Mouse (Mus musculus) gastrocnemius, adult 8-10 months (tissue): ENCODE results near the gene Slc35g1. TPM values are rescaled to one million over a fixed set of nuclear protein-coding genes. Genes with fewer than 3 reads are reported as not detected.
A peak's percentile ranks its signal among the peaks of the same experiment; 100 is the strongest.
"Not testable (repeated sequence)": the region's sequence is repeated elsewhere in the genome, so short reads cannot be mapped to it uniquely, and the experiment has no call there.

Source experiments
- DNase-seq, 2 experiments: peaks; one replicate each; pipeline ENCODE4 v3.0.0; 2022; ENCODE audit warnings: low spot score in 2 of 2
- total RNA-seq, 4 experiments: library from RNA; stranded (reverse); gene quantifications; 2 replicates each; pipeline ENCODE4 v1.2.4; 2022

The Slc35g1 gene
- 1 to 10 TPM; 1.8 to 2.3 (median 1.9) TPM for total RNA-seq

DNA sequence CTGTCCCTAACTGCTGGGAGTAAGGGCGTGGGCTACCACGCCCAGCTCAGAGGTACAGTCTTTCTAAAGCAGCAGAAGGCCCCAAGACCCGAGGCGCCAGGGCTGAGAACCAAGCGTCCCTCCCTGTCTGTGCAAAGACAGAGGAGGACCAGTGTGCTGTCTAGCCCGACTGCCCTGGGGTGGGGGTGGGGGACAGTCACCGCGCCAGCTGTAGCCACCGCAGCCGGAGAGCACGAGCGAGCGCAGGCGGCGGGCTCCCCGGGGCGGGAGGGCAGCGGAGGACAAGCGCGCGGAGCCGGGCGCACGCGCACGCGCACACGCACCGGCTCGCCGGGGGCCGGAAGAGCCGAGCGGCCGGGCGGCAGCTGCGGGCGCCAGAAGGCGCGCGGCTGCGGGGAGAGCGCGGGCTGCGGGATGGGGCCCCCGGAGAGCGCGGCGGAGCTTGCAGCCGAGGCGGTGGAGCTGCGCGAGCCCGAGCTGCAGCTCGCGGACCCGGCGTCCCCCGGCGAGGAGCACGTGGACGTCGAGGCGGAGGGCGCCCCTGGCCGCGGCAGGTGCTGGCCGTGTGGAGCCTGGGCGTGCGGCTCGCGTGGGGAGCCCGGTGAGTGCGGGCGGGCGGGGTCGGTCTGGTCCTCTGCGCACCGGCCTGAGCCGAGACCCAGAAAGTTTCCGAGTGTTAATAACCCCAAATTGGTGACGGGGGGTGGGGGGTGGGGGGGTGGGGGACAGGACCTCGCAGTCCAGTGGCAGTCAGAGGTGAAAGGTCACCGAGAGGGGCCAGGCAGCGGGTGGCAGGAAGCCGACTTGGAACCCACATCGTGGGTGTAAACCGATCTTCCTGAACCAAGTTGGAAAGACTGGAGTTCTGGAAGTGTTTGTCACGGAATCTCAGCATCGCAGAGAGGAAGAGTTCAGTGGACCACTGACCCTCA is at the start of gene Slc35g1:
Gene Slc35g1 (plus strand): TSS at position 280 of the 932 bp plus-strand sequence.
- peak; percentile 16 to 44 for DNase-seq

DNA sequence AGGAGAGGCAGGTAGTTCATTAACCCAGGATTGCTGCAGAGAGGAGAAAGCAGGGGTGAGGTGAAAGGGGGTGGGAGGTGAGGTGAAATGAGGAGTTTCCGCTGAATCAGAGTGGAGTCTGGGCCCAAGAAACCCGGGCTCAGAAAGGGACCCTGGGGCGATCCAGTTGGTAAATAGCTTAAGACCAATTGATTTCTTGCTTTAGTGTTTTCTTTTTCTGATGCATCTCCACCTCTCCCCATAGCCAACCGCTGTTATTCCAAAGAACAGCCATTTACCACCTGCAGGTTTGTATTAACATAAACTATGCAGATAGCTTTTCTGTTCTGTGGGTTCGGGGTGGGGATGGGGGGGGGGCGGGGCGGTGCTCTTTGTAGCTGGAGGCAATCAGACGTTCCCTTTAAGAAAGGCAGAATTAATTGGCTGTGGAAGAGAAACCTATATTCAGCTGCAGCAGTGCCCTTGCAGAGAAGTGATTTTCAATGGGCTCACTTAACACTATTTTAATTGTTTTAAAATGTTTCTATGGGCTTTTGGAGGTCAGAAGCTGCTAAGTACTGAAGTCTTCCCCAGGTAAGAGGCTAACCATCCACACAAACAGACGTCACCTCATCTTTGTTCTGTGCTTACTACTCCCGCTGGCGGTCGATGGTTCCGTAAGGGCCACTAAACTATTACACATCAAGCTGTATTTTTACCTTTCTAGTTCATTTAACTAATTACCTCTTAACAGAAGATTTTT is 47.3 kb upstream of the Slc35g1 start:
- no peak for DNase-seq

DNA sequence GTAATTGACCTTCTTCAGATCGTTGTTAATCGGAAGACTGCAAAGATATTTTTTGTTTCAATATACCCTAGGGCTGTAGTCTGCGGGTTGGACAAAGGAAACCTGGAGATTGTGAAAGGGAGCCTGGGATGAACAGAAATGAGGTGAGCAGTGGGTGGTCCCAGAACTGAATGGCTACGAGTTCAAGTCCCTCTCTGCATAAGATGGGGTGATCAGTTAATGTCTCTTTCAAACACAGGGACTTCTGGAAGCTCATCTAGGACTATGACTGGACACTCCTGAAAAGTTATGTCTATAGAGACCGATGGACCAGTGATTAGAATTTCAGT is 46.8 kb upstream of the Slc35g1 start:
- no peak for DNase-seq

DNA sequence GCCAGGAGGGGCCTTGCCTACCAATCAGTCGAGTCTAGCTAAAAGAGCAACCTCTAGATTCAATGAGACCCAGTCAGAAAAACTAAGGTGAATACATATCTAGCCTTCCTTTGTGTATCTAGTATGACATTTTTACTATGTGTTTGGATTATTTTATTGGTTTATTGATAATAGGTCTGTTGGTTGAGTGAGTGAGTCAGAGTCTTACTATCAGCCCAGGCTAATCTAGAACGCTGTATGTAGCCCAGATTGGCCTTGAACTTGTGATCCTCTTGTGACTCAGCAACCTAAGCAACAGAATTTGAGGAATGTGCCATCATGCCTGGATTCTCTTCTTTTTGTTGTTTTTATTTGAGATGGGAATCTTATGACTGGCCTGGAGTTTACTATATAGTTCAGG is 44.6 kb upstream of the Slc35g1 start:
- no peak for DNase-seq

DNA sequence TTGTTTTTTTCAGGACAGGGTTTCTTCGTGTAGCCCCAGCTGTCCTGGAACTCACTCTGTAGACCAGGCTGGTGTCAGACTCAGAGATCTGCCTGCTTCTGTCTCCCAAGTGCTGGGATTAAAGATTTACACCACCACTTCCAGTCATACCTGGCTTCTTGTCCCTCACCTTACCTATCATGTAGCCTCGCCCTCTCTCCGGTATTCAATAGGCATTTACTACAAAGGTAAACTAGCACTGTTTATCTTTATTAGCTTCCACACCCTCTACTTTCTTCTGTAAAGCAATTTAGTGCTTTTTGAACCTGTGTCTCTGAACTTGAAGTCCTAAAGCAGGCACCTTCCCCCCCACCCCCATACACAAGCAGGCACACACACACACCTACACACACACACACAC is 44.1 kb upstream of the Slc35g1 start:
- DNase-seq: no peak

DNA sequence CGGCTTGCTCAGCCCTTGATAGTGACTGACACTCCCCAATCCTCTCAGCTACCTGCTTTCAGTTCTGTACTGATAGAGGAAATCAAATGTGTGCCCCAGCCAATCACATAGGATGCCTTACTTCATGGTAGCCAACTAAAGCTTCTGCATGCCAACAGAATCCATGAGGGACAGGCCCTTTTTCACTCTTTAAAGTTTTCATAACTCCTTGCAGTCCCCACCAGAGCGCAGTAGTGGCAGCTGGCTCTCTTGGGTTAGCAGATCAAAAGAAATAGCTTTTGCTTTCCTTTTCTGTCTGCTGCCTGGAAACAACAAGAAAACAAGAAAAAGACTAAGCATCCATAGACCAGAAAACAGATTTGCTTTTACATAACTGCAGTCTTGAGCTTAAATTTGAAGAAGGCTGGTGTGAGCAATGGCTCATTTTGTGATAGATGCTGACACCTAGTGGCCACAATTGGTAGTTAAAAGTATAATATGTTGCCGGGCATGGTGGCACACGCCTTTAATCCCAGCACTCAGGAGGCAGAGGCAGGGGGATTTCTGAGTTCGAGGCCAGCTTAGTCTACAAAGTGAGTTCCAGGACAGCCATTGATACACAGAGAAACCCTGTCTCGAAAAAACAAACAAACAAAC is 43.2 kb upstream of the Slc35g1 start:
- no peak for DNase-seq

DNA sequence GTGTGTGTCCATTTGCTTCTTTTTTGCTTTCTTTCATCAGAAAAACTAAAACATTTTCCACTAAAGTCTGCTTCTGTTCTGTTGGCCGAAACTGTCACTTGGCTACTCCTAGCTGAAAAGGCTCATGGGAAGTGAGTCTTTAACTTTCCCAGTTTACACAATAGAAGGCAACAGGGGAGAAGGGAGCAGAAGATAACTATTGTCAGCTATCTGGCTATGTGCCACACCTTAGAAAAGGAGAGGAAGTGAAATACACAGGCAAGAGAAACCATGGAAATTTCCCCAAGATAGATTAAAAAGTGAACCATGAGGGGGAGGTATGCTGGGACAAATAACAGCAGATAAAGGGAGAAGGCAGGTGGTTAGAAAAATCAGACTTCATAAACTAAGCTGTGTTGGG is 41.5 kb upstream of the Slc35g1 start:
- no peak for DNase-seq

DNA sequence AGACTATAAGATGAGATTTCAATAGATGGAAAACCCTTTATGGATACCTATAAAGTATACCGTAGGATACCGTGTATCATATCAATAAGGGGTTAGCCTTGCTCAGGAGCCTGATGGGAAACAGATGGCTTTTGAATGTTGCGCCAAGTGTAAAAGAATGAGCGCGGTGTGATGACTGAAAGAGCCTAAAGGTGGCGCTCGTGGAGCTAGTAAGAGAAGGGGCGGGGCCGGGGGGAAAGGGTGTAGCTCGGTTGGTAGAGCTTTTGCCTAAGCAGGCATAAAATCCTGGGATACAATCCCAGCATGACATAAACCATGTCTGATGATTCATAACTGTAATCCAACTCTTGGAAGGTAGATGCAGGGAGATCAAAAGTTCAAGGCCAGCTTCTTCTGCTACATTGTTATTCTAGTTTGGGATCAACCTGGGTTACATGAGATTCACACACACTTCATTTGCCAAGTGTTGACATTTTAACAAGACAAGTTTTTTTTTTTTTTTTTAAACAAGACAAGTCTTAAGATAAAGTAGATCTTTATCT is 40.9 kb upstream of the Slc35g1 start:
- DNase-seq: no peak

DNA sequence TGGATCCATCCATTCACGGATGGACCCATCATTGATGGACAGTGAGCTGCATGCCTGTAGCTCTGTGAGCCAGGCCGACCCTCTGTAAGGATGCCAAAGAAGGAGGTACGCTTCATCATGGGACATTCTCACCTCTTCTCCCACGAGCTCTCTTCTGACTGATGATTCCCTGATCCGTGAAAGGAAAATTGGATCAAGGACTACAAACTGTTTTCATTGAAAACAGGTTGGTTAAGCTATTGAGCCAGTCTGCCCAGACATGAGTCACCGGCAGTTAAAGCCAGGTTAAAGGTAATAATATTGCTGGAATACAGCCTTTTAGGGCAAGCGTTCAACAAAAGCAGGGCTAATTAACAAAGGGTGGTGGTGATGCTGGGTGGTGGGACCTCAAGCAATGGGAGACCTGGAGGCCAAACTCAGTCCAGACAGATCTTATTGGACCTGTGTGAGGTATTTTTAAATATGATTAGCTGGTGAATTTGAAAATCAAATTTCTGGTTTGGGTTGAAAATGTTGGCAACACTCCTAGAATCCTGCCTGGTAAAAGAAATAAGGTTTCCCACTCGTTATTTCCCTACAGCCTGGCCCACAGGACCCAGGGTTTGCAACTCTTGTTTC is 39.5 kb upstream of the Slc35g1 start:
- DNase-seq: no peak

DNA sequence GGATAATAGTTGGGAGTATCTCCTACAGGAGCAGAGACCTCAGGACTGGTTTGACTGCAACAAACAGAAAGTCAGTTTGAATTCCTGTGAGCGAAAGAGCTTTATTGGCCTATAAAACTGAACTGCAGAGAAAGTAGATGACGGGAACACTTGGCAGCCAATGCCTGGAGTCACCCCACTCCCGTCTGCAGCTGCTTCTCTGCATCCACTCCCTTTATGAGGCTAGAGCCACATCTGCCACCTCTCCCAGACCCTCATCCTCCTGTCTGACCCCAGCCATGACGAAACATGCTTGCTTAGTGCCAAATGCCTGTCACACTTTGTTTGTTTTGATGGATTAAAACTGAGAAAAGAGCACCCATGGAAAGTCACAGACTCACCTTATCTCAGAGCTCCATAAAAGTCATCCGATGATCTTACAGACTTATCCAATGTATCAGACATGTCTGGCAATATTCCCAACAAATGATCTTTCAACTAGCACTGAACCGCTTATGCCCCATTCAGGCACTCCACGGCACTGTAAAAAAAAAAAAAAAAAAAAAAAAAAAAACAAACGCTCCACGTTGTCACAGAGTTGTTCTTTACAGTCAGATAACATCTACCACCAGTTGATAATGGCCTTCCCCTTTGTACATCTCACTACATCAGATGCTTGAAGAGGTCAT is 37.7 kb upstream of the Slc35g1 start:
- no peak for DNase-seq

DNA sequence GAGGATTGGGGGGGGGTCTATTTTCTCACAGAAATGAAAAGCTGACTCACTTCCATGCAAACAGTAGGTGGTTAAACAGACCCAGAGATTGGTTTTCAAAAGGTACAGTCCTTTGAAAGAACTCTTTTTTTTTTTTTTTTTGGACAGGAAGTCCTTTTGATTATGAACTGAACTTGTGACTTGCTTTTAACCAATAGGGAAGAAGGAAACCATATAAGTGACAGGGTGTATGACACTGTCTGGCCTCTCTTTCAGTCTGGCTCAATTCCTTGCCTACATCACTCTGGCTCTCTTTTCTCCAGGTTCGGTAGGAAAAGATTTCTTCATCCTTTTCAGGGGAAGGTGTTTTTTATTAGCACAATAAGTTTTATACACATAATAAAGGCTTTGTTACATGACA is 36.5 kb upstream of the Slc35g1 start:
- DNase-seq: no peak

DNA sequence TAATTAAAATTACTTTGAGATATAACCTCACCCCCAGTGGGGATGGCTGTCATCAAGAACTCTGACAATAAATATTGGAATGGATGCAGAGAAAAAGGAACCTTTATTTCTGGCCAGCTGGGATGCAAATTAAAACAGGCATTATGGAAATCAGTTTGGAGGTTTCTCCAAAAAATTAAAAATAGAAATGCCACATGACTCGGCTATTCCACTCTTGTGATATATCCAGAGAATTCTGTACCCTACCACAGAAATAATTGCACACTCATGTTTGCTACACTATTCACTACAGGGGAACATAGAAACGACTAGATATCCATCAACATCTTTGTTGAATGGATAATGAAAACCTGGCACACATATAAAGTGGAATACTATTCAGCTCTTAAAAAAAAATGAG is 33.9 kb upstream of the Slc35g1 start:
- no peak for DNase-seq

DNA sequence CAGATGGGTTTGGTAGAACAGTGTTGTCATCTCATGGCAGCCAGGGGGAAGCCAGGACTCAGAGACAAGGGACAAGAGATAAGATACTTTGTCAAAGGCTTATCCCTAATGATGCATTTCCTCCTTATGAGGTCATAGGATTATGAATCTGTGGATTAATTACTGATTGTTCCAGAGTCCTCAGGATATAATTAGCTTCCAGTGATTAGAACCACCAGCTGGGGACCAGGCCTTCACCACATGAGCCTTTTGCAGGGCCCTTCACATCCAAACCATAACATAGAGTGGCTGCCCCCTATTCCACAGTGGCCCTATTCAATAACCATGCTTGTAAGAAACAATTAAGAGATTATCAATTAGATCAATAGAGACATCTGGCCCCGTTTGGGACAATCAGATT is 32.4 kb upstream of the Slc35g1 start:
- no peak for DNase-seq

DNA sequence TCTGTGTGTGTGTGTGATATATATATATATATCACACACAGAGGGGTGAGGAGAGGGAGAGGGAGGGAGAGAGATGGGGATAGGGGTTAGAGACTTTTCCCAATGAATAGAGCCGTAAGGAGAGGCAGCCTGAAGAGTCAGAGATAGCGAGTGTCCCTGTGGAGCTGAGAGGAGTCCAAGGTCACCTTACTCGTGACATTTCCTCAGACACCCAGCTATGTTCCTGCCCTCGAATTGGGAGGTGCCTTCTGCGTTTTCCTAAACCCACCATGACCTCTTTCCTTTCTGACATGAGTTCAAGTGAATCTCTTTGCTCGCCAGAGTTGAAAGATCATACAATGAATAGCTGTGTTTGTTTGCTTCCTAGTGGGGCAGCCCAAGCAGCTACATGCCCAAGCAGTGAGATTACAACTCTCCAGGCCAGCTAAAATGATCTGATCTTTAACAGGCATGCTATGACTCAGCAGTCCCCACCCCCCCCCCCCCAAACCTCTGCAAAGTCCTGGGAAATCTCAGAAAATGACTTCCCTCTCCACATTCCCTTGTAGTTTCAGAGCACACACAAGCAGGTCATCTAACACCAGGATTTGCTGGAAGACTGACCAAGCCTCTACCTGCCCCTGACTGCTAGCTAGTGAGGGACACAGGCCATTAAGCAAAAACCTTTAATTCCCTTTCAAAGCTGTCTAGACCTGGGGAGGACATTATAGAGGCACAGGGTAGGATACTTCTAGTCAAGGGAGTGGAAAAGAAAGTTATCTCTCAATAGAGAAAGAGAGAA is 31.7 kb upstream of the Slc35g1 start:
- DNase-seq: no peak

DNA sequence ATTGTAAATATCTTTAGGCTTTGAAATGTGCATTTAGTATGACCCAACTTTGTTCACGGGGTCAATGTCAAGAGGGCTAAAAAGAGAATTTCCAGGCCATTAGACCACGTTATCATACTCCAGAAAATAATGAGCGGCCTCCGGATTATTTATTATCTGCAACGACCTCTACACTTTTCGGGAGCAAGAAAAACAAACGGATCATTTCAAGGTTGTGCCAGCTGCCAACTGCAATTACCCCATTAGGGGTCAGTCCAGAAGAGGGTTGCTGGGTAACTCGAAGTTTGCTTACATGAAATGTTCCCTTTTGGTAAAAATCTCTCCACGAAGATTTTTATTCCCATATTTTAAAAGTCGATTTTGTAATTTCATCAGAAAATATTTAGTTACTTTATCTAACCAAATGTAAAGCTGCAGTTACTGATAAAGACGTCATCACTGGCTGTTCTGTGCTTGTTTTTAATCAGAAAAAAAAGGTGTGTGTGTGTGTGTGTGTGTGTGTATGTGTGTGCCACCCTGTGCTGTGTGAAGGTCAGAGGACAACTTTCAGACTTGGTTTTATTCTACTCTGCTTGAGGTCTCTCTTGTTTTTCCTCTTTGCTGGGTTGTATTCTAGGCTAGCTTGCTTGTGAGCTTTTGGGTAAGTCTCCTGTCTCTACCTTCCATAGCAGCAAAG is 30.7 kb upstream of the Slc35g1 start:
- no peak for DNase-seq

DNA sequence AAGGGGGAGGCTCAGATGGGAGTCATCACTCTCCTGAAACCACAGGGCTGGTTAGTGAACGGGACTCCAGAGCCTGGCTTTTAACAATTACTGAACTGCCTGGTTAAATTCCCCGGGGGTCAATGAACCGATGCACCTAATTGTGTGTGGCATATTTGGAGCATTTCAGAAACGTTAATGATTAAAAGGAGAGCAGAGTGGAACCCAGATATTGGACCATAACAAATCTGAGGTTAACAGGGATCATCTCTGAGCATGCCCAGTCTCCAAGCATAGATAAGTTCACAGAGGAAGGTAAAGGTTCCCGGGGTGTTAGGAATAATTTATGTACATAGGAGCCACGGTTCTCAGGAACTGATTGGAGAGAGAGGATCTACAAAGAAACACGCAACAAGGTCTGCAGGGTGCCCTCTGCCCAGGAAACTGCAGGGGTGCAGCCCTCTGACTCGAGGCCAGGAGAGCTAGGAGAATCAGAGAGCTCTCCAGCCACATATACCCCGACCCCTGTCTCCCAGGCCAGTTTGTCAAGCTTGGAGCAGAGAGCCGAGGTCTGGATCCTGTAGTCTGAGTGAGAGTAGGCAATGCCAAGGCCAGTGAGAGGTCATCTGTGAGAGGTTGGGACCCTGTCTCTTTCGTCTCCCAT is 23.2 kb upstream of the Slc35g1 start:
- DNase-seq: no peak

DNA sequence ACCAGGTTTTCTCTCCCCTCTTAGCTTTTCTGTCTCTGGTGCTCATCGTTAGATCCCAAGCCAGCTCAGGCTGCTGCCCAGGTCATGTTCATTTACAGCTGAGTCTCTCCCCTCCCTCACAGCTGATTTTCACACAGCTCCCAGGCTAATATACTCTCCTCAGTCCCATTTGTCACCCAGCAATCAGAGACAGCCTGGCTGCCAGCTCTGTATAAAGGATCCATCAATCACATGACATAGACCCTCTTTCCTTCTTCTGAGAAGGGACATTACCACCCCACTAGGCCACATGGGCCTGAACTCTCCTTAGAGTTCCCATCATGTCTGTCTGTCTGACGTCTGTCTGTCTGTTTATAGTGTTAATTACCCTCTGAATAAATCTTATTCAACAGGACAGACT is 22.4 kb upstream of the Slc35g1 start:
- no peak for DNase-seq

DNA sequence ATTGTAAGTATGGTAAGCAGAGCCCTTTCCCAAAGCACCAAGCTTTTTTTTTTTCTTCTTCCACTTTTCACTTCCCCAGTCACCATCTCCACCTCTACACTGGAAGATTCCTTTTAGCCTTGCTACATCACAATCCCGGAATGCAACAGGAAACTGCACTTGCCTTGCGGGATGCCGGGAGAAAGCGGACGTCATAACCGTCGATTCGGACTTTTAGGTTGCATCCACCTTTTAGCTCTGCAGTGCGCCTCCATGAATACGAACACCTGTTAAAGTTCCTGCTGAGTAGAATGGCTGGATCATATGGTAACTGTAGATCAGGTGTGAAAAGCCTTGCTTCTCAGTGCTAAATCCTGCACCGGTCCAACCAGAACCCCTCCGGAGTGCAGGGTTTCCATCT is 12.0 kb upstream of the Slc35g1 start:
- DNase-seq: no peak

DNA sequence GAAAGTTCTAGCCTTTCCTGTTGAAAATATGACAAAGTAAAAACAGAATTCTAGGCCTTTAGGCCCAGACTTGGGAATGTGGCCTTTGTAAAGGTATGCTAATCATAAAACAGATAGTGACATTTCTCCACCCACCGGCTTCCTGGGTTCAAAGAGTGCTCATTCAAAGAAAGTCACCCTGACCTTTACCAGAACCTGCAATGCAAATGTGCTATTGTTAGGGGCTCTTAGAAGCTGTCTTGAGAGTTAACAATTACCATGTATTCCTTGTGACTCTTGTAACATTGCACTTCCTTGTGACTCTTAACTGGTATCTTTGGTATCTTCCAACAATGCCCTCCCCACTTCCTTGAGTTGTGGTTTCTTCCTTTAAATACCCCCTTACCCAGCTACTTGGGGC is 8.8 kb upstream of the Slc35g1 start:
- DNase-seq: not testable (repeated sequence)
